Mouse (Mus musculus): ENCODE results near the gene Rabgap1l.

Gene Rabgap1l

GRCm38 (mm10) chr1:160588911-160589590 lies 204.0 kb downstream of the Rabgap1l start:
- DNase-seq = no peak

GRCm38 (mm10) chr1:160579309-160580233 lies 213.4 kb downstream of the Rabgap1l start:
- DNase-seq = no peak

GRCm38 (mm10) chr1:160576124-160576523 lies 216.9 kb downstream of the Rabgap1l start:
- no peak for DNase-seq

GRCm38 (mm10) chr1:160574039-160574438 lies 219.0 kb downstream of the Rabgap1l start:
- no peak for DNase-seq

GRCm38 (mm10) chr1:160566458-160566857 lies 226.6 kb downstream of the Rabgap1l start:
- no peak for DNase-seq

GRCm38 (mm10) chr1:160561381-160561780 lies 231.6 kb downstream of the Rabgap1l start:
- DNase-seq = no peak

- no peak for DNase-seq
Observed at GRCm38 (mm10) chr1:160550636-160551035, 242.4 kb downstream of the Rabgap1l start.

GRCm38 (mm10) chr1:160547934-160548876 lies 244.8 kb downstream of the Rabgap1l start:
- DNase-seq = no peak

- no peak for DNase-seq
Observed at GRCm38 (mm10) chr1:160535649-160536048, 257.4 kb downstream of the Rabgap1l start.

- no peak for DNase-seq
Observed at GRCm38 (mm10) chr1:160534571-160535335, 258.3 kb downstream of the Rabgap1l start.

- no peak for DNase-seq
Observed at GRCm38 (mm10) chr1:160533209-160533820, 259.7 kb downstream of the Rabgap1l start.

- peak; percentile 56 for DNase-seq
Observed at GRCm38 (mm10) chr1:160531402-160531801, 261.6 kb downstream of the Rabgap1l start.

GRCm38 (mm10) chr1:160521918-160522317 lies 271.1 kb downstream of the Rabgap1l start:
- DNase-seq = no peak

GRCm38 (mm10) chr1:160520665-160521064 lies 272.3 kb downstream of the Rabgap1l start:
- no peak for DNase-seq

- DNase-seq = no peak
Observed at GRCm38 (mm10) chr1:160519896-160520465, 273.0 kb downstream of the Rabgap1l start.

GRCm38 (mm10) chr1:160518552-160518951 lies 274.5 kb downstream of the Rabgap1l start:
- no peak for DNase-seq

GRCm38 (mm10) chr1:160507766-160508165 lies 285.2 kb downstream of the Rabgap1l start:
- no peak for DNase-seq

- no peak for DNase-seq
Observed at GRCm38 (mm10) chr1:160496906-160497577, 296.0 kb downstream of the Rabgap1l start.

- no peak for DNase-seq
Observed at GRCm38 (mm10) chr1:160485731-160486130, 307.3 kb downstream of the Rabgap1l start.

GRCm38 (mm10) chr1:160485028-160485427 lies 308.0 kb downstream of the Rabgap1l start:
- DNase-seq = no peak

GRCm38 (mm10) chr1:160481643-160482042 lies 311.4 kb downstream of the Rabgap1l start:
- DNase-seq = no peak

Measured in kidney, adult 11 months (tissue).